Mouse (Mus musculus): Measurements from ENCODE around the gene Acads. TPM values are rescaled to one million over a fixed set of nuclear protein-coding genes. Genes with fewer than 3 reads are reported as not detected.

Acads gene
- polyA plus RNA-seq, 1 experiment from 2014 or later = 37.4 TPM

DNA sequence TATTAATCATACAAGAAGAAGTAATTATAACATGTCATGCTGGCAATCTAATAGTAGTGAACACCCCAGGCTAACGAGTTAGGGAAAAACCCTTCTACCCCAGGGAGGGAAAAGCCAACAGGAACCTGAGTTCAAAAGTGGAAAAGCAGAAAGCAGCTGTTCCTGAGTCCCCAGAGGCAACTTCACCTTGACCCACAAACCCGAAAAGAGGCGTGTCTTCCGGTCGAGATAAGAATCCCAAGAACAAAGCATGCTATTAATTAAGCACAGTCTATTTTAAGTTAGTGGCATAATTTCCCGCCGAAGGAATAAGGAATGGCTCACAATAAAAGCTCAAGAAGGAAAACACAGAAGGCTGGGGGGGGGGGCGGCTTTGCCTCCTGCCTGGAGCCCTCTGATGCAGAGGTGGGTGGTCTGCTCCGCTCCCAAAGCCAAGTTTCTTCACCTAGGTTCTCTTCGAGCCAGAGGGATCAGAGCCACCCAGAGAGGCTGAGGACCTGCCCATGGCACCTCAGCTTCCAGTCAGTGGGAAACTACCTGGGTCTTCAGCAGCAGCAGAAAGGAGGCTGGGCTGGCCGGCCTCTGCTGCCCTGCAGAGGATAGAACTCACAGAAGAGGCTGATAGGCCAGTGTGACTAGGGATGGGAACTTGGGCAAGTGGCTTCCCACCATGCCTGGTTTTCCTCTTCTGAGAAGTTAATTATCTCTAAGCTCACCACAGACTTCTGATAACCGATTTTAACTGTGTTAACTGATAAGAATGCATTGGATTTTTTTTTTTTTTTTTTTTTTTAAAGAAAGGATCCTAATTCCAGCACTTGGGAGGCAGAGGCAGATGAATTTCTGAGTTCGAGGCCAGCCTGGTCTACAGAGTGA, 42.2 kb upstream of the Acads start:
- Histone ChIP-seq H3K4me2 (peak overlapping the region; percentile 26), H3K27ac (ENCODE audit: low read depth, low read length) (no peak overlapping the region), H3K9ac (ENCODE audit: low read depth, low read length) (peak overlapping the region; percentile 17), H3K4me3 (ENCODE audit: low read depth, low read length) (no peak overlapping the region), H3K36me3 (ENCODE audit: control insufficient read depth, insufficient read depth, low read length) (no peaks in the 10 kb centered on the region), H3K27me3 (replicated peaks; ENCODE audit: control insufficient read depth, insufficient read depth, low read length) (no peaks in the 10 kb centered on the region), H3K4me1 (replicated peaks; ENCODE audit: control insufficient read depth, insufficient read depth, low read length) (peaks cover 26% of the 10 kb centered on the region), H3K9me3 (ENCODE audit: control insufficient read depth, low read length) (no peaks in the 10 kb centered on the region)
- DNase-seq (ENCODE audit: low spot score) (no peak), ATAC-seq (replicated peaks; ENCODE audit: low FRiP score) (no peak)
- WGBS = 38% methylated on average over 13 of the region's 13 CpGs

- Histone ChIP-seq H3K4me2 (peak overlapping the region; percentile 26; the same call in 1 of the 2 replicates), H3K36me3 (ENCODE audit: control insufficient read depth, insufficient read depth, low read length) (no peaks in the 10 kb centered on the region), H3K27ac (ENCODE audit: low read depth, low read length) (0 out of 2 replicates have a peak overlapping the region, but pooled peaks have one; percentile 5), H3K4me3 (ENCODE audit: low read depth, low read length) (no peak overlapping the region), H3K9ac (ENCODE audit: low read depth, low read length) (no peak overlapping the region; the same call in 1 of the 2 replicates), H3K4me1 (replicated peaks; ENCODE audit: control insufficient read depth, insufficient read depth, low read length) (peaks cover 32% of the 10 kb centered on the region), H3K9me3 (ENCODE audit: control insufficient read depth, low read length) (no peaks in the 10 kb centered on the region), H3K27me3 (replicated peaks; ENCODE audit: control insufficient read depth, insufficient read depth, low read length) (no peaks in the 10 kb centered on the region)
- whole genome bisulfite sequencing = 76% methylated on average over 6 of the region's 6 CpGs
- DNase-seq (ENCODE audit: low spot score) = no peak
- no peak for ATAC-seq (replicated peaks; ENCODE audit: low FRiP score)
Observed at GRCm38 (mm10) chr5:115160655-115161054, 41.5 kb upstream of the Acads start.

DNA sequence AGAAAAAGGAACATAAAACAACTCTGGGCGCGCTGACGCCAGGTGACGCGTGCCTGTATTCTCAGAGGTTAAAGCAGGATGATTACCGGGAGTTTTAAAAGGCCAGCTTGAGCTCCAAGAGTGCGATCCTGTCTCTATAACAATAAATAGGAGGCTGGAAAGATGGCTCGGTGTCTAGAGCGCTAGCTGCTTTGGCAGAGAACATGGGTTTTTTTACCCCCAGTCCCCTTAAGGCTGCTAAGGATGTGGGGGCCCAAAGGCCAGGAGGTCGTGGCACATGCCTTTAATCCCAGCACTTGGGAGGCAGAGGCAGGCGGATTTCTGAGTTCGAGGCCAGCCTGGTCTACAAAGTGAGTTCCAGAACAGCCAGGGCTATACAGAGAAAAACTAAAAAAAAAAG, 40.0 kb upstream of the Acads start:
- no peak for ATAC-seq (replicated peaks; ENCODE audit: low FRiP score)
- no peaks in the 10 kb centered on the region for H3K9me3 ChIP-seq (ENCODE audit: control insufficient read depth, low read length)
- H3K36me3 ChIP-seq (ENCODE audit: control insufficient read depth, insufficient read depth, low read length) = no peaks in the 10 kb centered on the region
- peak overlapping the region; percentile 99 for H3K4me3 ChIP-seq (ENCODE audit: low read depth, low read length)
- peak overlapping the region; percentile 95 for H3K27ac ChIP-seq (ENCODE audit: low read depth, low read length)
- H3K4me2 ChIP-seq = peak overlapping the region; percentile 94
- no peak for DNase-seq (ENCODE audit: low spot score)
- H3K27me3 ChIP-seq (replicated peaks; ENCODE audit: control insufficient read depth, insufficient read depth, low read length) = no peaks in the 10 kb centered on the region
- peaks cover 46% of the 10 kb centered on the region for H3K4me1 ChIP-seq (replicated peaks; ENCODE audit: control insufficient read depth, insufficient read depth, low read length)
- 46% methylated on average over 12 of the region's 12 CpGs for WGBS
- H3K9ac ChIP-seq (ENCODE audit: low read depth, low read length) = peak overlapping the region; percentile 98

- ATAC-seq (replicated peaks; ENCODE audit: low FRiP score) (peak; percentile 96), DNase-seq (ENCODE audit: low spot score) (peak; percentile 99)
- Histone ChIP-seq H3K4me3 (ENCODE audit: low read depth, low read length) (peak within 1 kb of the TSS; percentile 99), H3K36me3 (ENCODE audit: control insufficient read depth, insufficient read depth, low read length) (no peaks in the 10 kb centered on the region), H3K27ac (ENCODE audit: low read depth, low read length) (peak within 1 kb of the TSS; percentile 95), H3K4me2 (peak within 1 kb of the TSS; percentile 94), H3K9me3 (ENCODE audit: control insufficient read depth, low read length) (no peaks in the 10 kb centered on the region), H3K4me1 (replicated peaks; ENCODE audit: control insufficient read depth, insufficient read depth, low read length) (peaks cover 48% of the 10 kb centered on the region), H3K9ac (ENCODE audit: low read depth, low read length) (peak within 1 kb of the TSS; percentile 98), H3K27me3 (replicated peaks; ENCODE audit: control insufficient read depth, insufficient read depth, low read length) (no peaks in the 10 kb centered on the region)
- under 1% methylated on average over 75 of the region's 78 CpGs for WGBS
Observed at GRCm38 (mm10) chr5:115158040-115158983, 39.2 kb upstream of the Acads start, which contains the start of gene Mlec. TSS of gene Mlec (minus strand) at chr5:115158179.

DNA sequence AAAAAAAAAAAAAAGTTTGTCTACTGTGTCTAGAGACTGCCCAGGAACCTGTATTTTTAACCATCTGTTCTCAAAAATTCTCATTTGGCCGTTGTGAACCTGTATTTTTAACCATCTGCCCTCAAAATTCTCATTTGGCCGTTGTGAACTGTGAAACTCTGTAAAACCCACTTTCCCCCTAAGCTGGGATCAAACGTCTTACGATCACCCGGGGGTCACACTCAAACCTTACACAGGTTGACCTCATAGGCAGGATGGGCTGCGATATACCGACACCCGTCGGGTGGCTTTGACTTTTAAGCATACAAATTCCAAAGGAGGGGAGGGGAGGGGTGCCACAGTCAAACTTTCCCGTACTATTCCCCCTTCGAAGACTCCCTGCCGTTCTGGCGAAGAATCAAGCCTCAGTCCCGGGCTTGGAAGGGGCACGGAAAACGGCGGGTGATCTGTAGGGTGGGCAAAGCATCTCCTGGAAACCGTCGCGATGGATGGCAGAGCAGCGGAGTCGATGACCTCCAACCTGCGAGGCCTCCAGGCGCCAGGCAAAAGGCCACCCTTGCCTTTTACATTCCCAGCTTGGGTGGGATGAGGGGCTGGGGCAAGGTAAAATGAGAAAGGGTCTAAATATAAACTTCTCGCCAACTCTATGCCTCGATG, 37.9 kb upstream of the Acads start:
- peak overlapping the region; percentile 98 for H3K9ac ChIP-seq (ENCODE audit: low read depth, low read length)
- no peak for ATAC-seq (replicated peaks; ENCODE audit: low FRiP score)

GRCm38 (mm10) chr5:115156401-115156800, 37.3 kb upstream of the Acads start:
- Histone ChIP-seq H3K27me3 (replicated peaks; ENCODE audit: control insufficient read depth, insufficient read depth, low read length) (no peaks in the 10 kb centered on the region), H3K4me1 (replicated peaks; ENCODE audit: control insufficient read depth, insufficient read depth, low read length) (peaks cover 54% of the 10 kb centered on the region), H3K4me3 (ENCODE audit: low read depth, low read length) (peak overlapping the region; percentile 99), H3K4me2 (peak overlapping the region; percentile 94), H3K36me3 (ENCODE audit: control insufficient read depth, insufficient read depth, low read length) (no peaks in the 10 kb centered on the region), H3K9me3 (ENCODE audit: control insufficient read depth, low read length) (no peaks in the 10 kb centered on the region), H3K27ac (ENCODE audit: low read depth, low read length) (peak overlapping the region; percentile 16; the same call in 1 of the 2 replicates), H3K9ac (ENCODE audit: low read depth, low read length) (peak overlapping the region; percentile 98)
- ATAC-seq (replicated peaks; ENCODE audit: low FRiP score) = no peak
- 40% methylated on average over 7 of the region's 7 CpGs for whole genome bisulfite sequencing
- no peak for DNase-seq (ENCODE audit: low spot score)

More for the DNA sequence above, 37.9 kb upstream of the Acads start:
- peak; percentile 62 for DNase-seq (ENCODE audit: low spot score)
- 1% methylated on average over 26 of the region's 26 CpGs for WGBS
- H3K9me3 ChIP-seq (ENCODE audit: control insufficient read depth, low read length) = no peaks in the 10 kb centered on the region
- peaks cover 56% of the 10 kb centered on the region for H3K4me1 ChIP-seq (replicated peaks; ENCODE audit: control insufficient read depth, insufficient read depth, low read length)
- peak overlapping the region; percentile 89 for H3K27ac ChIP-seq (ENCODE audit: low read depth, low read length)
- H3K36me3 ChIP-seq (ENCODE audit: control insufficient read depth, insufficient read depth, low read length) = no peaks in the 10 kb centered on the region
- H3K4me3 ChIP-seq (ENCODE audit: low read depth, low read length) = peak overlapping the region; percentile 99
- H3K27me3 ChIP-seq (replicated peaks; ENCODE audit: control insufficient read depth, insufficient read depth, low read length) = no peaks in the 10 kb centered on the region
- peak overlapping the region; percentile 94 for H3K4me2 ChIP-seq

- Histone ChIP-seq H3K9ac (ENCODE audit: low read depth, low read length) (peak overlapping the region; percentile 41; the same call in 1 of the 2 replicates), H3K27me3 (replicated peaks; ENCODE audit: control insufficient read depth, insufficient read depth, low read length) (no peaks in the 10 kb centered on the region), H3K4me2 (peak overlapping the region; percentile 94), H3K4me1 (replicated peaks; ENCODE audit: control insufficient read depth, insufficient read depth, low read length) (peaks cover 48% of the 10 kb centered on the region), H3K9me3 (ENCODE audit: control insufficient read depth, low read length) (no peaks in the 10 kb centered on the region), H3K27ac (ENCODE audit: low read depth, low read length) (peak overlapping the region; percentile 40; the same call in 1 of the 2 replicates), H3K4me3 (ENCODE audit: low read depth, low read length) (peak overlapping the region; percentile 99), H3K36me3 (ENCODE audit: control insufficient read depth, insufficient read depth, low read length) (peaks cover 3% of the 10 kb centered on the region)
- WGBS = 25% methylated on average over 5 of the region's 5 CpGs
- ATAC-seq (replicated peaks; ENCODE audit: low FRiP score) = no peak
- DNase-seq (ENCODE audit: low spot score) = no peak
Observed at GRCm38 (mm10) chr5:115155831-115156230, 36.7 kb upstream of the Acads start.

DNA sequence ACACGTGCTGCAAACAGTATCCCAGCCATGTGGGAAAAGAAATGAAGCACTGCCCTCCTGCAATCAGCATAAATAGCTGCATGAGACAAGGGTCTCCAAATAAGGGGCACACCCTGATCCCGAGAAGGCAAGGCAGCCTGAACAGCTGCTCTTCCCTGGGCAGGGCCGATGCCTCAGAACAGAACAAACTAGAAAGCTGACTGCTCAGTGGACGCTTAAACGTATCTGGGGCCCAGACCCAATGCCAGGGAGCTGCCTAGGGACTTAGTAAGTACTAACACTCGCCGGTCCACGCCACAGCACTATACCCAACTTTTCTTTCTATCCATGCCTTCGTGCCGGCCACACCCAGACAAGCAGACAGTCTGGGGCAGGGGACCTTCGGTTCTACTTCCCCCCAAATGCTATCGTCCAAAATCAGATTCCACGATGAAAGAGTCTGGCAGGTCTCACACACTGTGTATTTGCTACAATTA, 36.0 kb upstream of the Acads start:
- H3K4me3 ChIP-seq (ENCODE audit: low read depth, low read length) = peak overlapping the region; percentile 99
- no peaks in the 10 kb centered on the region for H3K9me3 ChIP-seq (ENCODE audit: control insufficient read depth, low read length)
- WGBS = 48% methylated on average over 13 of the region's 13 CpGs
- DNase-seq (ENCODE audit: low spot score) = no peak
- no peaks in the 10 kb centered on the region for H3K27me3 ChIP-seq (replicated peaks; ENCODE audit: control insufficient read depth, insufficient read depth, low read length)
- H3K27ac ChIP-seq (ENCODE audit: low read depth, low read length) = peak overlapping the region; percentile 40; the same call in 1 of the 2 replicates
- H3K9ac ChIP-seq (ENCODE audit: low read depth, low read length) = peak overlapping the region; percentile 41; the same call in 1 of the 2 replicates
- ATAC-seq (replicated peaks; ENCODE audit: low FRiP score) = no peak
- H3K4me1 ChIP-seq (replicated peaks; ENCODE audit: control insufficient read depth, insufficient read depth, low read length) = peaks cover 45% of the 10 kb centered on the region
- H3K4me2 ChIP-seq = peak overlapping the region; percentile 94
- peaks cover 10% of the 10 kb centered on the region for H3K36me3 ChIP-seq (ENCODE audit: control insufficient read depth, insufficient read depth, low read length)
